Mouse (Mus musculus): ENCODE measurements at regions not wholly inside any gene's neighbourhood (a gene's known extent, or its start where the extent isn't known, plus 50 kb on each side); places are given as distances from the start of the nearest gene placed in this dataset.

- no peaks in the 10 kb centered on the region; the same call in 1 of the 2 replicates for H3K4me1 ChIP-seq (ENCODE audit: control insufficient read depth, insufficient read depth, low read length)
- H3K4me2 ChIP-seq (ENCODE audit: low read depth, low read length): no peak overlapping the region
- H3K27me3 ChIP-seq (replicated peaks; ENCODE audit: control insufficient read depth, insufficient read depth, low read length): no peaks in the 10 kb centered on the region; the same call in 1 of the 2 replicates
- no peaks in the 10 kb centered on the region for H3K9me3 ChIP-seq (ENCODE audit: control insufficient read depth, low read length)
- no peaks in the 10 kb centered on the region for H3K36me3 ChIP-seq (ENCODE audit: control insufficient read depth, insufficient read depth, low read length)
- no peak overlapping the region for H3K27ac ChIP-seq (replicated peaks; ENCODE audit: low read depth, low read length)
- 61% methylated on average over 6 of the region's 6 CpGs for WGBS
- no peak overlapping the region for H3K9ac ChIP-seq (ENCODE audit: low read depth, low read length)
- ATAC-seq (ENCODE audit: low read depth) (no peak; the same call in 1 of the 2 replicates), DNase-seq (ENCODE audit: low spot score) (no peak)
- H3K4me3 ChIP-seq (ENCODE audit: low read depth, low read length): no peak overlapping the region
These were observed 574.6 kb downstream of the Stpg2 start for GRCm38 (mm10) chr3:139780054-139780453.

DNA sequence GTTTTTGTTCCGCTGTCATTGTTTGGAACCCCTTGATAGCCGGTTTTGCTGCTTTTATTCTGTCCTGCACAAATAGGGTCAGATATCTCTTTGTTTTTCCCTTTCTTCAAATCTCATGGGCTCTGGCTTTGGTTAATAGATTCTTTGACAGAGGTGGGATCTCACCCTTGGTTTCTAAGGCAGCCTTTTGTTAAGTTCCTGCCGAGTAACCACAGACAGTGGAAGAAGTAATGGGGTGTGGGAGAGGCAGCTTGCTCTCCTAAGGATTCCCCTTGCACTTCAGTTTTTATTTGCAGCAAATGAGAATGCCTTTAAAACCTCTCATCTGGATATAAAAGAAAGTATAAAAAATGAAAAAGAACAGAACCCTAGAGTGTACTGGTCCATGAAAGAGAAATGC lies 577.9 kb downstream of the Stpg2 start:
- Histone ChIP-seq H3K27me3 (replicated peaks; ENCODE audit: control insufficient read depth, insufficient read depth, low read length) (no peaks in the 10 kb centered on the region; the same call in 1 of the 2 replicates), H3K9me3 (ENCODE audit: control insufficient read depth, low read length) (no peaks in the 10 kb centered on the region), H3K4me3 (ENCODE audit: low read depth, low read length) (no peak overlapping the region), H3K27ac (replicated peaks; ENCODE audit: low read depth, low read length) (no peak overlapping the region), H3K9ac (ENCODE audit: low read depth, low read length) (no peak overlapping the region), H3K36me3 (ENCODE audit: control insufficient read depth, insufficient read depth, low read length) (no peaks in the 10 kb centered on the region), H3K4me2 (ENCODE audit: low read depth, low read length) (no peak overlapping the region), H3K4me1 (ENCODE audit: control insufficient read depth, insufficient read depth, low read length) (no peaks in the 10 kb centered on the region)
- 69% methylated on average over 3 of the region's 3 CpGs for WGBS
- DNase-seq (ENCODE audit: low spot score) (no peak), ATAC-seq (ENCODE audit: low read depth) (no peak)

DNA sequence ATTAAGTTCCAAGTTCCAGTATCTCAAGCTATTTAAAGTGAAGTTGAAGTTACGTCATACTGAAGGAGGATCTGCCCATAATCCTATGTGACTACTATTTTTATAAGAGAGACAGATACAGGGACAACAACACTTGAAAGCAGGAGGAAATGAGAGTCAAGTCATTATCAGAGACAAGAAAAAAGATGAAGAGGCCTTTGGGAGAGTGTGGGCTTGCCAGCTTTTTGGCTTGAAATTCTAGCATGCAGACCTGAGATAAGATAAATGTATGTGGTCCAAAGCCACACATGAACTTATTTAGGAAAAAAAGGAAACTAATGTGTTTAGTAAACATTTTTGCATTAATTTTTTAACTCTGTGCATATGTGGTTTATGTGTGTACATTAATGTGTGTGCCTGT lies 581.0 kb downstream of the Stpg2 start:
- Histone ChIP-seq H3K36me3 (ENCODE audit: control insufficient read depth, insufficient read depth, low read length) (no peaks in the 10 kb centered on the region), H3K9ac (ENCODE audit: low read depth, low read length) (no peak overlapping the region), H3K4me1 (ENCODE audit: control insufficient read depth, insufficient read depth, low read length) (no peaks in the 10 kb centered on the region), H3K4me2 (ENCODE audit: low read depth, low read length) (no peak overlapping the region), H3K27ac (replicated peaks; ENCODE audit: low read depth, low read length) (no peak overlapping the region), H3K4me3 (ENCODE audit: low read depth, low read length) (no peak overlapping the region), H3K9me3 (ENCODE audit: control insufficient read depth, low read length) (no peaks in the 10 kb centered on the region), H3K27me3 (replicated peaks; ENCODE audit: control insufficient read depth, insufficient read depth, low read length) (no peaks in the 10 kb centered on the region; the same call in 1 of the 2 replicates)
- 84% methylated on average over 1 of the region's 1 CpGs for WGBS
- DNase-seq (ENCODE audit: low spot score): no peak
- ATAC-seq (ENCODE audit: low read depth): no peak

GRCm38 (mm10) chr3:139788854-139789253 lies 583.4 kb downstream of the Stpg2 start:
- 85% methylated on average over 2 of the region's 2 CpGs for WGBS
- ATAC-seq (ENCODE audit: low read depth): no peak
- H3K9ac ChIP-seq (ENCODE audit: low read depth, low read length): no peak overlapping the region

DNA sequence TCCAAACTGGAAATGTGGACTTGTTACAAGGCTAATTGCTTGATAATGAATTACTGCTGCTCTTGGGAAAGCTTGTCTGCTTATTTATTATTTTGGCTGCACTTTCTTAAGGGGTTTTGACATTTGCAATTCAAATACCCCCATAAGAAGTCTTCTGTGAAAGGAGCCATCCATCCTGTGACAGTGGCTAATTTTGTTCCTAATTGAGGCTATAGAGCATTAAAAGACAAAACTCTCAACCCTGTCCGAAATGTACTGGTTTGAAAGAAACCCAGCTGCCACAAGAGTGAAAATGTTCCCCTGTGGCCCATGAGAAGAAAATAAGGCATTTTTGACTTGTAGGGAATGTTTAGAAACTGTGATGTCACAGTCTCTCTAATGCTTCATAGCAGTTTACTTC lies 591.2 kb downstream of the Stpg2 start:
- Histone ChIP-seq H3K9me3 (ENCODE audit: control insufficient read depth, low read length) (no peaks in the 10 kb centered on the region), H3K27ac (replicated peaks; ENCODE audit: low read depth, low read length) (no peak overlapping the region), H3K4me3 (ENCODE audit: low read depth, low read length) (no peak overlapping the region), H3K27me3 (replicated peaks; ENCODE audit: control insufficient read depth, insufficient read depth, low read length) (no peaks in the 10 kb centered on the region), H3K4me1 (ENCODE audit: control insufficient read depth, insufficient read depth, low read length) (no peaks in the 10 kb centered on the region), H3K36me3 (ENCODE audit: control insufficient read depth, insufficient read depth, low read length) (no peaks in the 10 kb centered on the region), H3K4me2 (ENCODE audit: low read depth, low read length) (no peak overlapping the region), H3K9ac (ENCODE audit: low read depth, low read length) (no peak overlapping the region)
- no peak for ATAC-seq (ENCODE audit: low read depth)
- no peak for DNase-seq (ENCODE audit: low spot score)
- WGBS: 86% methylated on average over 1 of the region's 1 CpGs

More at GRCm38 (mm10) chr3:139788854-139789253, 583.4 kb downstream of the Stpg2 start:
- H3K4me2 ChIP-seq (ENCODE audit: low read depth, low read length): no peak overlapping the region
- H3K9me3 ChIP-seq (ENCODE audit: control insufficient read depth, low read length): no peaks in the 10 kb centered on the region
- no peak overlapping the region for H3K4me3 ChIP-seq (ENCODE audit: low read depth, low read length)
- no peaks in the 10 kb centered on the region for H3K36me3 ChIP-seq (ENCODE audit: control insufficient read depth, insufficient read depth, low read length)
- no peak for DNase-seq (ENCODE audit: low spot score)
- H3K4me1 ChIP-seq (ENCODE audit: control insufficient read depth, insufficient read depth, low read length): no peaks in the 10 kb centered on the region
- H3K27ac ChIP-seq (replicated peaks; ENCODE audit: low read depth, low read length): no peak overlapping the region
- H3K27me3 ChIP-seq (replicated peaks; ENCODE audit: control insufficient read depth, insufficient read depth, low read length): no peaks in the 10 kb centered on the region; the same call in 1 of the 2 replicates

DNA sequence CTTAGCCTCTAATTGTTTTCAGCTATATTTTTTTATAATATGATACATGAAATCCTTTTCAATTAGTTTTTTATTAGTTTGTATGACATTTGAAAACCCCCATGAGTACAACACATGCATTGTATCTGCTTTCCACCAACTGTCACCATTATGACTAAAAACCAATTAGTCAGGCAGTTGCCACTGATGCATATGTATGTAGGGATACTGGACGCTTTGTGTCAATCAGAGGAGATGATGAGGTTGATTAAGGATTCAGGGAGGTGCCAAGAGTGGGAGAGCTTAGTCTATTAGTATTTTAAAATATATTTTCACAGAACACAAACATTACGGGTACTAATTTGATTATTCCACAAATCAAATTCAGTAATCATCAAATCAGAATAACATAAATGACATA lies 593.6 kb downstream of the Stpg2 start:
- DNase-seq (ENCODE audit: low spot score) (no peak), ATAC-seq (ENCODE audit: low read depth) (no peak)
- Histone ChIP-seq H3K27ac (replicated peaks; ENCODE audit: low read depth, low read length) (no peak overlapping the region), H3K4me3 (ENCODE audit: low read depth, low read length) (no peak overlapping the region), H3K27me3 (replicated peaks; ENCODE audit: control insufficient read depth, insufficient read depth, low read length) (no peaks in the 10 kb centered on the region), H3K4me1 (ENCODE audit: control insufficient read depth, insufficient read depth, low read length) (no peaks in the 10 kb centered on the region), H3K4me2 (ENCODE audit: low read depth, low read length) (no peak overlapping the region), H3K36me3 (ENCODE audit: control insufficient read depth, insufficient read depth, low read length) (no peaks in the 10 kb centered on the region), H3K9me3 (ENCODE audit: control insufficient read depth, low read length) (no peaks in the 10 kb centered on the region), H3K9ac (ENCODE audit: low read depth, low read length) (no peak overlapping the region)
- 89% methylated on average over 2 of the region's 2 CpGs for whole genome bisulfite sequencing

GRCm38 (mm10) chr3:139802716-139803710 lies 597.5 kb downstream of the Stpg2 start:
- H3K4me2 ChIP-seq (ENCODE audit: low read depth, low read length): no peak overlapping the region
- no peak overlapping the region for H3K4me3 ChIP-seq (ENCODE audit: low read depth, low read length)
- H3K27me3 ChIP-seq (replicated peaks; ENCODE audit: control insufficient read depth, insufficient read depth, low read length): no peaks in the 10 kb centered on the region
- H3K4me1 ChIP-seq (ENCODE audit: control insufficient read depth, insufficient read depth, low read length): no peaks in the 10 kb centered on the region
- H3K36me3 ChIP-seq (ENCODE audit: control insufficient read depth, insufficient read depth, low read length): no peaks in the 10 kb centered on the region
- DNase-seq (ENCODE audit: low spot score): peak; percentile 14
- H3K9me3 ChIP-seq (ENCODE audit: control insufficient read depth, low read length): no peaks in the 10 kb centered on the region
- 0 out of 2 replicates have a peak, but pooled peaks have one; percentile 33 for ATAC-seq (ENCODE audit: low read depth)
- H3K27ac ChIP-seq (replicated peaks; ENCODE audit: low read depth, low read length): no peak overlapping the region
- WGBS: 64% methylated on average over 7 of the region's 7 CpGs
- H3K9ac ChIP-seq (ENCODE audit: low read depth, low read length): no peak overlapping the region

- H3K27ac ChIP-seq (replicated peaks; ENCODE audit: low read depth, low read length): no peak overlapping the region
- no peak overlapping the region for H3K4me2 ChIP-seq (ENCODE audit: low read depth, low read length)
- H3K9ac ChIP-seq (ENCODE audit: low read depth, low read length): no peak overlapping the region
- H3K9me3 ChIP-seq (ENCODE audit: control insufficient read depth, low read length): no peaks in the 10 kb centered on the region
- no peak overlapping the region for H3K4me3 ChIP-seq (ENCODE audit: low read depth, low read length)
- no peaks in the 10 kb centered on the region for H3K36me3 ChIP-seq (ENCODE audit: control insufficient read depth, insufficient read depth, low read length)
- WGBS: 80% methylated on average over 10 of the region's 10 CpGs
- no peaks in the 10 kb centered on the region for H3K4me1 ChIP-seq (ENCODE audit: control insufficient read depth, insufficient read depth, low read length)
- no peak for ATAC-seq (ENCODE audit: low read depth)
- no peaks in the 10 kb centered on the region for H3K27me3 ChIP-seq (replicated peaks; ENCODE audit: control insufficient read depth, insufficient read depth, low read length)
- DNase-seq (ENCODE audit: low spot score): no peak
These were observed 622.5 kb downstream of the Stpg2 start for GRCm38 (mm10) chr3:139828014-139828413.

Data from embryonic facial prominence, embryonic 14.5 days (tissue).